Mouse (Mus musculus): Measurements from ENCODE around the gene Thoc7.

DNA sequence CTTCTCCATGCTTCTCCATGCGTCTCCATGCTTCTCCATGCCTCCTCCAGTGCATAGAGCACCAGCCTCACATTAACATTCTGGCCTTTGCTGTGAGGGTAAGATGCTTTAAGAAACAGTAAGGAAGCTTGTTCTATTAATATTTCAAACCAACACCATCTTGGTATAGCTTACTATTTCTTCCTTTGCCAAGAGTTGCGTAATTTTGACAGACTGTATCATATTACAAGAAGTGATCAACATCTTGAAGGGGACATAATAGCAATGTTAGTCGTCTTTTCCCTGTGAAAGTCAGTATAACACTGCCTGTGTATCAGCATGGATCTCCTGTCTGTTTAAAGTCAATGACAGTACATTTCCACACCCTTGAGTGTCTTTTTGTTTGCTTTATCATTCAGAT, 29.1 kb upstream of the Thoc7 start:
- TF ChIP-seq CTCF (IDR thresholded peaks at IDR 0.05; ENCODE audit: insufficient read depth, low read length) (no peak), POLR2A (IDR thresholded peaks at IDR 0.05; ENCODE audit: borderline replicate concordance, extremely low read depth, low read depth, low read length) (no peak)

All from lung, adult 2 months (tissue).